In the genomic region with DNA sequence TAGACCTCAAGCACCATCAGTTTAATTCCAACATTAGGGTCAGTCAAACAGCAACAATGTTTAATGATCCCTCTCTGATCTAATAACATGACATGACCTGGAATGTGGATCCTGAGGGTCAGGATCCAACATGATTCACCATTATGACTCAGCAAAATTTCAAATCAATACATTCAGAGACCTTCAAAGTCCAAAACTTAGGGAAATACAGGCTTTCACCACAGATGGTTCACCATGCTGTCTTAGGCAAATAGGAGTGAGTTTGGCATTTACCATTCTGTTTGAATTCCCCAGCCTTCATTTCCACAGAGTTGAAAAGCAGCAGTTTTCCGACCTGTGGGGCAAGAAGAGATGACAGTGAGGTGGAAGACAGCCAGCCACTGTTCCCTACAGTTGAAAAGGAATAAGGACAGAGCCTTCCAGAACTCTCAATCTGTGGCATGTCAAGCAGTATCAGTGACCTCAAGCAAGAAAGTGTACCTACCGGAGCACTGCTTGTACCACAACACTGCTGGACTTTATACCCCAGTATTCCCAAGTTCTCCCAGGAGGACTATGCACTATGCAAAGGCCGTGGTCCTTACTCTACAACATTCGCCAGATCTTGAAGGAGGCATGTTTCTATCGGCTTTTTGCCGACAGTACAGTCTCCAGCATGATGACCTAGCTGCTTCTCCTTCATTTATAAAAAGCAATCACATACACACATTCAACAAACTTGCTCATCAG, we compare ENCODE assay signal across 33 mouse cellular contexts. TPM values are rescaled to one million over a fixed set of nuclear protein-coding genes. Genes with fewer than 3 reads are reported as not detected.
A peak's percentile ranks its signal among the peaks of the same experiment; 100 is the strongest.
DNase-seq lines count a peak whose midpoint lies in the region; ATAC-seq and TF ChIP-seq lines count a peak whose summit lies in the region.
"Had no signal": no experiment of that assay in that cellular context is flagged by ENCODE, and none has a peak within 500 bp of the region (broad histone marks: within the 10 kb centered on the region; RNA-seq: fewer than 3 reads in every experiment).

No protein-coding gene starts in this region.

- no peak overlapping the region for H3K4me3 ChIP-seq in gastrocnemius, adult 2 months
- H3K4me3 ChIP-seq in kidney, adult 2 months (ENCODE audit: insufficient read depth, low read depth, low read length) = no peak overlapping the region
- no peak overlapping the region for H3K4me3 ChIP-seq in liver, adult 2 months (ENCODE audit: insufficient read depth, low read depth, low read length)
- H3K4me3 ChIP-seq: forebrain, embryonic 13.5 days; hindbrain, embryonic 10.5 days; limb, embryonic 12.5 days; stomach, embryonic 15.5 days had no signal

- no peaks in the 10 kb centered on the region for H3K79me2 ChIP-seq in liver, adult 2 months (ENCODE audit: control insufficient read depth, insufficient read depth, low read length)

- no peak for TF ChIP-seq POLR2A in kidney, adult 2 months (IDR thresholded peaks at IDR 0.05; ENCODE audit: low read depth, low read length)
- no peak for TF ChIP-seq POLR2A in liver, adult 2 months (IDR thresholded peaks at IDR 0.05; ENCODE audit: extremely low read depth, insufficient read depth, low read length)

- WGBS in kidney, adult 2 months = 62% methylated on average over 6 of the region's 6 CpGs
- WGBS in liver, adult 2 months = 62% methylated on average over 6 of the region's 6 CpGs

- peaks cover 5% of the 10 kb centered on the region for H3K36me3 ChIP-seq in kidney, adult 2 months (ENCODE audit: control insufficient read depth, insufficient read depth, low read length)
- peaks cover 21% of the 10 kb centered on the region for H3K36me3 ChIP-seq in liver, adult 2 months (ENCODE audit: control insufficient read depth, insufficient read depth, low read length)

- TF ChIP-seq CTCF in gastrocnemius, adult 2 months (IDR thresholded peaks at IDR 0.05) = no peak
- TF ChIP-seq CTCF in kidney, adult 2 months (conservative IDR thresholded peaks at IDR 0.05; ENCODE audit: insufficient read depth, insufficient read length, low read depth, low read length) = no peak
- TF ChIP-seq CTCF in liver, adult 2 months (IDR thresholded peaks at IDR 0.05; ENCODE audit: low read depth, low read length) = no peak

- peaks cover 6% of the 10 kb centered on the region for H3K4me1 ChIP-seq in kidney, adult 2 months (ENCODE audit: control insufficient read depth, insufficient read depth, low read length)
- peaks cover 15% of the 10 kb centered on the region for H3K4me1 ChIP-seq in liver, adult 2 months (ENCODE audit: control insufficient read depth, insufficient read depth, low read length)
- H3K4me1 ChIP-seq: forebrain, embryonic 13.5 days; hindbrain, embryonic 10.5 days; limb, embryonic 12.5 days; stomach, embryonic 15.5 days had no signal

- peak overlapping the region; percentile 31 for H3K27ac ChIP-seq in gastrocnemius, adult 2 months
- H3K27ac ChIP-seq in kidney, adult 2 months (ENCODE audit: insufficient read depth, low read depth, low read length) = peak overlapping the region; percentile 67; the same call in 1 of the 2 replicates
- H3K27ac ChIP-seq in liver, adult 2 months (replicated peaks; ENCODE audit: insufficient read depth, low read depth, low read length) = peak overlapping the region; percentile 93
- H3K27ac ChIP-seq: forebrain, embryonic 13.5 days; hindbrain, embryonic 10.5 days; limb, embryonic 12.5 days; macrophage had no signal

- no peak for DNase-seq in gastrocnemius, adult 2 months
- no peak for DNase-seq in gastrocnemius, adult 18-20 months (ENCODE audit: low spot score)
- peak; percentile 38 for DNase-seq in kidney, adult 2 months
- no peak for DNase-seq in kidney, postnatal 4 days
- DNase-seq in liver, adult 2 months (ENCODE audit: extremely low read depth, low read depth, low spot score) = peak; percentile 87
- no peak for DNase-seq in liver
- DNase-seq in Muller cell, postnatal 12 days (ENCODE audit: inconsistent ontology term) = peak; percentile 36
- DNase-seq: adrenal gland, adult 8-10 months; cerebellum, adult 18-20 months; cerebellum, postnatal 25 days; gastrocnemius, postnatal 10 days; kidney, adult 8-10 months; right cerebral cortex, postnatal 4 days; thymus, adult 18-20 months; thymus, postnatal 4 days had no signal

- intact Hi-C loops in gastrocnemius, adult 2 months (cut with DNase I) = loop anchor here (5.0 kb wide), 1 partner anchor 53 kb away; no protein-coding TSS in a partner anchor

- H3K9ac ChIP-seq in liver, adult 2 months (ENCODE audit: low read depth, low read length) = no peak overlapping the region
- H3K9ac ChIP-seq: forebrain, embryonic 13.5 days; limb, embryonic 12.5 days; stomach, embryonic 15.5 days had no signal

- H3K27me3 ChIP-seq in kidney, adult 2 months (replicated peaks; ENCODE audit: control insufficient read depth, insufficient read depth, low read length) = no peaks in the 10 kb centered on the region
- no peaks in the 10 kb centered on the region for H3K27me3 ChIP-seq in liver, adult 2 months (ENCODE audit: control insufficient read depth, insufficient read depth, low read length)
- H3K27me3 ChIP-seq: forebrain, embryonic 13.5 days; limb, embryonic 12.5 days; stomach, embryonic 15.5 days had no signal

- no peak for ATAC-seq in inflammation-experienced regulatory T-cells, adult 6 months
- ATAC-seq: CD4-positive, CD25-positive, alpha-beta regulatory T cell, adult 4 months; forebrain, embryonic 13.5 days; hindbrain, embryonic 16.5 days; lung, postnatal 0 days had no signal

RNA-seq across cellular contexts. Expression of gene Osbp, which starts 29.1 kb away (rescaled TPM):
- 10 to 100 TPM; 54.3 to 62.9 TPM for total RNA-seq in gastrocnemius, adult 2 months (2021)
- 10 to 100 TPM; 53.4 to 56.3 TPM for total RNA-seq in gastrocnemius, adult 18-20 months (2021)
- polyA plus RNA-seq in kidney, adult 2 months (2012; rRNA removed) = 21.7 and 24.8 TPM in 2 replicates
- total RNA-seq in liver, adult 2 months (2014; rRNA removed) = 22.8 and 27.9 TPM in 2 replicates
- 13.4 and 14.1 TPM in 2 replicates for polyA plus RNA-seq in liver, adult 2 months (2012; rRNA removed)
- polyA plus RNA-seq in inflammation-experienced regulatory T-cells, adult 6 months (2017; shearing (Covaris generic)) = 1 to 10 TPM; 7.1 to 8.4 (median 8.3) TPM

RNA-seq across cellular contexts. Expression of gene Olfr1423, which starts 46.2 kb away (rescaled TPM):
- not detected for total RNA-seq in gastrocnemius, adult 2 months (2021)
- total RNA-seq in gastrocnemius, adult 18-20 months (2021) = not detected
- not detected in 2 replicates for polyA plus RNA-seq in kidney, adult 2 months (2012; rRNA removed)
- total RNA-seq in liver, adult 2 months (2014; rRNA removed) = not detected in 2 replicates
- polyA plus RNA-seq in liver, adult 2 months (2012; rRNA removed) = not detected in 2 replicates
- polyA plus RNA-seq in inflammation-experienced regulatory T-cells, adult 6 months (2017; shearing (Covaris generic)) = under 1 TPM in 1 of 3 experiments, not detected in 2; 0.16 TPM
- total RNA-seq: adrenal gland, adult 8-10 months; gastrocnemius, postnatal 10 days; granulocyte monocyte progenitor cell, adult 5-6 weeks; layer of hippocampus, postnatal 25 days; left cerebral cortex, postnatal 14 days; midbrain, postnatal 0 days had no signal
- polyA plus RNA-seq: embryonic facial prominence, embryonic 14.5 days; forebrain, embryonic 13.5 days; frontal cortex, adult 2 months; G1E; heart, embryonic 14.5 days; hindbrain, embryonic 16.5 days; limb, embryonic 12.5 days; lung, postnatal 0 days; macrophage; midbrain, postnatal 0 days; neural tube, embryonic 14.5 days; stomach, embryonic 15.5 days had no signal

Comparison
In these comparisons a context has a peak if more than half of its experiments do, and no peak if none do; other contexts are left out.
1. DNase-seq: peak in kidney, adult 2 months (single experiment), liver, adult 2 months (single experiment) and Muller cell, postnatal 12 days (single experiment); none in gastrocnemius, adult 2 months (single experiment), gastrocnemius, adult 18-20 months (single experiment), kidney, postnatal 4 days (0 of 2) and liver (single experiment).
2. H3K27ac ChIP-seq: peak in every context shown above with its lines; median percentile 93 in liver, adult 2 months; 67 in kidney, adult 2 months; 31 in gastrocnemius, adult 2 months.